Mouse (Mus musculus) testis, adult 2 months (tissue): ENCODE measurements around the gene Ccdc177.

Experiments
- CTCF ChIP-seq: fragments of 200-500 bp; IDR thresholded peaks from 2 replicates; pipeline ENCODE4 v1.5.1; 2012; ENCODE audit warnings: low read depth, mild to moderate bottlenecking, inconsistent platforms, low read length, moderate library complexity; ENCODE audit not compliant: control insufficient read depth, insufficient read depth, insufficient replicate concordance
- POLR2A ChIP-seq: fragments of 200-500 bp; IDR thresholded peaks from 2 replicates; pipeline ENCODE4 v1.6.1; 2012; ENCODE audit warnings: low read depth, mild to moderate bottlenecking, inconsistent platforms, low read length, moderate library complexity; ENCODE audit not compliant: control insufficient read depth

GRCm38 (mm10) chr12:80783889-80784288 lies 23.4 kb upstream of the Ccdc177 start:
- TF ChIP-seq POLR2A (no peak), CTCF (no peak)
